Mouse (Mus musculus): ENCODE results near the gene Bloc1s3. TPM values are rescaled to one million over a fixed set of nuclear protein-coding genes. Genes with fewer than 3 reads are reported as not detected.

Bloc1s3 gene
- polyA plus RNA-seq, 1 experiment: 13.2 TPM

DNA sequence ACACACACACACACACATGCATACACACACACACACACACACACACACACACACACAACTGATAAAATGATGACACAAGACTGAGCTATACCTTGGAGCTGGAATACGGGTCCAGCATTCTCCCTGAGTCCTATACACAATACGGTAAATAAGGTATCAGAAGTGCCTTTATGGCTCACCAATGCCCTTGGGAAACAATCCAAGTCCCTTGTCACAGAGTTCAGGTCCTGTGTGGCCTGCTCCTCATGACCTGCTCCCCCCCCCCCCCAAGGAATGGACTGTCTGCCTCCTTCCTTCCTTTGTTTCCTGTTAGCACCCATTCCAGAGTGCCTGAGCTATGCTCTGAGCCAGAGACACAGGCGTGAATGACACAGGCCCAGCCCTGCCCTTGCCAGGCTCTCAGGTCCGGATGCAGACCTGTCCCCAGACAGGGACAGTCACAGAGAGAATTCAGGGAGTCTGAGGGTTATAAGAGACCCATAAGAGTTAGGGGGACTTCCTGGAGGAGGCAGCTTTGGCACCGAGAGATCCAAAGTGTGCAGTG lies 41.5 kb downstream of the Bloc1s3 start:
- TF ChIP-seq CTCF (IDR thresholded peaks at IDR 0.05; ENCODE audit: borderline replicate concordance, control insufficient read depth, extremely low read depth, insufficient read depth, low read length, poor library complexity): no peak
- no peak for TF ChIP-seq POLR2A (IDR thresholded peaks at IDR 0.05; ENCODE audit: control insufficient read depth, extremely low read depth, insufficient read depth, low read length, poor library complexity)
- no peak overlapping the region for H3K4me3 ChIP-seq (ENCODE audit: control insufficient read depth, insufficient read depth, low read length)
- no peaks in the 10 kb centered on the region for H3K27me3 ChIP-seq (ENCODE audit: control insufficient read depth, insufficient read depth, low read length)
- no peak for DNase-seq
- H3K36me3 ChIP-seq (ENCODE audit: control insufficient read depth, insufficient read depth, low read length): no peaks in the 10 kb centered on the region
- H3K4me1 ChIP-seq (replicated peaks; ENCODE audit: control insufficient read depth, insufficient read depth, low read length): no peaks in the 10 kb centered on the region
- H3K27ac ChIP-seq (ENCODE audit: control insufficient read depth, insufficient read depth, low read length): no peak overlapping the region
- WGBS: 89% methylated on average over 5 of the region's 5 CpGs

DNA sequence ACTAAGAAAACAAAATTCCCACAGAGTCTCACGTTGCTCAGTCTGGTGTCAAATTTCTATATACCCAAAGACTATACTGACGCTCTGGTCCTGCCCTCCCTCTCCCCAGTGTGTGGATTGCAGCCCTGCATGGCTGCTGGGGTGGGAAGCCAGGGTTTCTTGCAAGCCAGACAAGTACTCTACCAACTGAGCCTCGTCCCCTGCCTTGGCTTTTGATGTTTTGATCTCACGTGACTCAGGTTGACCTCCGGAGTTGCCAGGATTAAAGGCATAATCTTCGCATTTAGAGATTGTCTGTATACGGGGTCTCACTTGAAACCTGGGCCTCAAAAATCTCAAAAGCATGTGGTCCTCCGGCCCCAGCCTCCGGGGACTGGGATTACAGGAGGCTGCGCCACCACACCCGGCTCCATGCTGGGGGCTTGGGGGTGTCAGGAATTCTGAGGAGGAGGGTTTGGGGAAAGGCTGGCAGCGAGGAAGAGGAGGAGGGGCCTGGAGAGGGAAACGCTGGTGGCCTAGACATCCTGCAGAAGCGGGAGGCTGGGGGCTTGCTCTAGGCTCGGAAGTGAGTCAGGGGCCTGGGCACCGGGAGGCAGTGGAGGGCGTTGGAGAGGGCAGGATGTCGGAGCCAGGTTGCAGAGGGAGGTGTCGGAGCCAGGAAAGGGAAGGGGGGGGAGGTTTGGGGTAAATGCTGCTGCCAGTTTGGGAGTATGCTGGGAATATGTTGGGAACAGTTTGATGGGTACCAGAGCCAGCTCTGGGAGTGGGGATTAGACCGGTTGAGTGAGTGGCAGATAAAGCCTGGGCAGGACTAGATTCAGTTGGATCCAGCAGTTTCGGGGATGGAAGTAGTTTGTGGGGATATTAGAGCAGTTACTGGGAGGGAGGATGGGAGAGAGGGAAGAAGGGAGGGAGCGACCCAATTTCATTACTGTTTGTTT lies 43.5 kb downstream of the Bloc1s3 start:
- no peaks in the 10 kb centered on the region for H3K36me3 ChIP-seq (ENCODE audit: control insufficient read depth, insufficient read depth, low read length)
- H3K4me1 ChIP-seq (replicated peaks; ENCODE audit: control insufficient read depth, insufficient read depth, low read length): peaks cover under 1% of the 10 kb centered on the region; the same call in 1 of the 2 replicates
- TF ChIP-seq POLR2A (IDR thresholded peaks at IDR 0.05; ENCODE audit: control insufficient read depth, extremely low read depth, insufficient read depth, low read length, poor library complexity) (no peak), CTCF (IDR thresholded peaks at IDR 0.05; ENCODE audit: borderline replicate concordance, control insufficient read depth, extremely low read depth, insufficient read depth, low read length, poor library complexity) (no peak)
- 90% methylated on average over 22 of the region's 22 CpGs for WGBS
- no peak for DNase-seq
- no peak overlapping the region for H3K27ac ChIP-seq (ENCODE audit: control insufficient read depth, insufficient read depth, low read length)
- H3K27me3 ChIP-seq (ENCODE audit: control insufficient read depth, insufficient read depth, low read length): no peaks in the 10 kb centered on the region
- no peak overlapping the region for H3K4me3 ChIP-seq (ENCODE audit: control insufficient read depth, insufficient read depth, low read length)

DNA sequence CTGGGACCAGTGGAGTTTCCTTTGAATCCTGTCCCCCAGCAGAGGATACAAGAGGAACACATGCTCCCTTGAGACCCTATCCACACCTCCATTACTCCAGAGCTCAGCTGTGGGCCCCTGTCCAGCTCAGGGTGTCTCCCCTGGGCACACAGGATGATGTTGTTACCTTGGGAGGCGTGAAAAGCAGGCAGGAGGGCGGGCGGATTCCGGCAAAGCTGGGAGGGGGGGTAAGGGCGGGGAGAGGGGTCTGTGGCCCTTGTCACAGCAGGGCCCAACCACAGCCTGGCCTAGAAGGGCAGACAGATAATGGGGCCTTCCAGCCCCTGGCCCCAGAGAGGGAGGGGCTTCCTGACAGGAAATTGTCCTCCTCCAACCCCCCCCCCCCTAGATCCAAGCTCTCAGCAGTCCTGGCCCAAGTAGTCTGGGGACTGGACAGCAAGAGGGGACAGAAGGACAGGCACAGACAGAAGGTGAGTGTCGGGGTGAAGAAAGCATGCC lies 45.2 kb downstream of the Bloc1s3 start, which contains the start of gene Exoc3l2:
TSS of gene Exoc3l2 (plus strand) at position 448 of the 498 bp plus-strand sequence.
- no peaks in the 10 kb centered on the region for H3K36me3 ChIP-seq (ENCODE audit: control insufficient read depth, insufficient read depth, low read length)
- peaks cover 7% of the 10 kb centered on the region for H3K4me1 ChIP-seq (replicated peaks; ENCODE audit: control insufficient read depth, insufficient read depth, low read length)
- TF ChIP-seq POLR2A (IDR thresholded peaks at IDR 0.05; ENCODE audit: control insufficient read depth, extremely low read depth, insufficient read depth, low read length, poor library complexity) (no peak), CTCF (IDR thresholded peaks at IDR 0.05; ENCODE audit: borderline replicate concordance, control insufficient read depth, extremely low read depth, insufficient read depth, low read length, poor library complexity) (no peak)
- 49% methylated on average over 6 of the region's 6 CpGs for WGBS
- H3K4me3 ChIP-seq (ENCODE audit: control insufficient read depth, insufficient read depth, low read length): no peak within 1 kb of the TSS
- no peak for DNase-seq
- H3K27me3 ChIP-seq (ENCODE audit: control insufficient read depth, insufficient read depth, low read length): no peaks in the 10 kb centered on the region
- no peak within 1 kb of the TSS for H3K27ac ChIP-seq (ENCODE audit: control insufficient read depth, insufficient read depth, low read length)

DNA sequence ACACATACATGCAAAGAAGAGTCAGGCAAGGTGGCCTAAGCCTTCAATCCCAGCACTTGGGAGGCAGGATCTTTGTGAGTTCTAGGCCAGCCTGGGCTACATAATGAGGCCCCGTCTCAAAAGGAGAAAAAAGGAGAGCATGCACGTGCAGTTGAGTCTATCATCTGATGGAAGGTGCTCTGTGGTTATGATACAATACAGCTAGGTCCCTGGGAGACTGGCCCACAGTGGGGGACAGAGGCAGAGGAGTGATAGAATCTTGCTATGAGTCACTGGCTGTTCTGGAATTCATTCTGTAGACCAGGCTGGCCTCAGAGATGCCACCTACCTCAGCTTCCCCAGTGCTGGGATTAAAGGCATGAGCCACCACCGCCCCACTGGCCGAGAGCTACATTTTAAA lies 45.7 kb downstream of the Bloc1s3 start:
- Histone ChIP-seq H3K27ac (ENCODE audit: control insufficient read depth, insufficient read depth, low read length) (no peak overlapping the region), H3K4me1 (replicated peaks; ENCODE audit: control insufficient read depth, insufficient read depth, low read length) (peaks cover 11% of the 10 kb centered on the region), H3K27me3 (ENCODE audit: control insufficient read depth, insufficient read depth, low read length) (no peaks in the 10 kb centered on the region), H3K4me3 (ENCODE audit: control insufficient read depth, insufficient read depth, low read length) (no peak overlapping the region), H3K36me3 (ENCODE audit: control insufficient read depth, insufficient read depth, low read length) (no peaks in the 10 kb centered on the region)
- no peak for DNase-seq
- TF ChIP-seq POLR2A (IDR thresholded peaks at IDR 0.05; ENCODE audit: control insufficient read depth, extremely low read depth, insufficient read depth, low read length, poor library complexity): no peak
- TF ChIP-seq CTCF (IDR thresholded peaks at IDR 0.05; ENCODE audit: borderline replicate concordance, control insufficient read depth, extremely low read depth, insufficient read depth, low read length, poor library complexity): no peak
- WGBS: 87% methylated on average over 4 of the region's 4 CpGs

DNA sequence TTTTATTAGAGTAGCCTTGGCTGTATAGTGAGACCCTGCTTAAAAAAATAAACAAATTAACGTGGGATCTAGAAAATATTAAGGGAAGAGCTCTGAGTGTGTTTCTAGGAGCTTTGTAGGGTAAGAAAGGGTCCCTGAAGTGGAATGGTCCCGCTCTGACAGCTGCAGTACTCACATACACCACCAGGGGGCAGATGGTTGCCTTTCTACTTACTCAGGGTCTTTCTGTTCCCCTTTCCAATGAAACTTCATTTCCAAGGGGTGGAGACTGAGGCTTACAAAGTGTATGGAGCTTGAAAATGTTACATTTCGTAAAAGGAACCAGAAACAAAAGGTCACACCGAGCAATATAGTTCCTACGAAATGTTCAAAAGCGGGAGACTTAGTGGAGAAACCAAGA lies 46.7 kb downstream of the Bloc1s3 start:
- Histone ChIP-seq H3K4me3 (ENCODE audit: control insufficient read depth, insufficient read depth, low read length) (no peak overlapping the region), H3K36me3 (ENCODE audit: control insufficient read depth, insufficient read depth, low read length) (no peaks in the 10 kb centered on the region), H3K27ac (ENCODE audit: control insufficient read depth, insufficient read depth, low read length) (no peak overlapping the region), H3K27me3 (ENCODE audit: control insufficient read depth, insufficient read depth, low read length) (no peaks in the 10 kb centered on the region), H3K4me1 (replicated peaks; ENCODE audit: control insufficient read depth, insufficient read depth, low read length) (peaks cover 19% of the 10 kb centered on the region)
- WGBS: 17% methylated on average over 6 of the region's 6 CpGs
- TF ChIP-seq POLR2A (IDR thresholded peaks at IDR 0.05; ENCODE audit: control insufficient read depth, extremely low read depth, insufficient read depth, low read length, poor library complexity) (no peak), CTCF (IDR thresholded peaks at IDR 0.05; ENCODE audit: borderline replicate concordance, control insufficient read depth, extremely low read depth, insufficient read depth, low read length, poor library complexity) (no peak)
- DNase-seq: peak; percentile 70

DNA sequence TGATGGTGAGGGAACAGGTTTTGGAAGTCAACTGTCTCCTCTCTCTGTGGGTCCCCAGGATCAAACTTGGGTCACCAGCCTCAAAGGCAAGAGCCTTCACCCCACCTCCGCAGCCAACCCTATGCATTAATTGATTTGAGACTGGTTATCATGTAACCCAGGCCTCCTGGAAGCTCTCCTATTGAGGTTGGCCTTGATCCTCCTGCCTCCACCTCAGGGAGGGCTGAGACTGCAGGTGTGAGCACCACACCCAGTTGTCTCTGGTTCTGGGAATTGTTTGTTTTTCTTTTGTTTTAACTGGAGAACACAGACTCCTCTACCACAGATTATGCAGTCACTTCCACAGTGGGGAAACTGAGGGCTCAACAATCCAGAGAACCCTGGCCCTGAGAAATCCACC lies 47.7 kb downstream of the Bloc1s3 start:
- 100% methylated on average over 1 of the region's 1 CpGs for WGBS
- Histone ChIP-seq H3K27me3 (ENCODE audit: control insufficient read depth, insufficient read depth, low read length) (no peaks in the 10 kb centered on the region), H3K27ac (ENCODE audit: control insufficient read depth, insufficient read depth, low read length) (no peak overlapping the region), H3K36me3 (ENCODE audit: control insufficient read depth, insufficient read depth, low read length) (no peaks in the 10 kb centered on the region), H3K4me3 (ENCODE audit: control insufficient read depth, insufficient read depth, low read length) (no peak overlapping the region), H3K4me1 (replicated peaks; ENCODE audit: control insufficient read depth, insufficient read depth, low read length) (peaks cover 19% of the 10 kb centered on the region)
- TF ChIP-seq POLR2A (IDR thresholded peaks at IDR 0.05; ENCODE audit: control insufficient read depth, extremely low read depth, insufficient read depth, low read length, poor library complexity): no peak
- TF ChIP-seq CTCF (IDR thresholded peaks at IDR 0.05; ENCODE audit: borderline replicate concordance, control insufficient read depth, extremely low read depth, insufficient read depth, low read length, poor library complexity): no peak
- DNase-seq: no peak
